Mouse (Mus musculus) G1E (cell line): ENCODE results near the gene Klrb1f. TPM values are rescaled to one million over a fixed set of nuclear protein-coding genes. Genes with fewer than 3 reads are reported as not detected.

Experiments used
- ATAC-seq: 2 replicates; pipeline ENCODE4 v1.8.0; 2016; ENCODE audit warnings: mild to moderate bottlenecking; ENCODE audit not compliant: insufficient number of reproducible peaks, poor library complexity, low FRiP score, severe bottlenecking; ENCODE audit errors: extremely low read depth
- DNase-seq: peaks from one replicate; pipeline ENCODE4 v3.0.0; 2012; ENCODE audit warnings: low spot score
- H3K27me3 ChIP-seq: 2 replicates; pipeline ENCODE4 v1.6.1; 2012; ENCODE audit warnings: mild to moderate bottlenecking, low read length, inconsistent platforms; ENCODE audit not compliant: insufficient read depth
- H3K36me3 ChIP-seq: replicated peaks from 2 replicates; pipeline ENCODE3; 2012; ENCODE audit warnings: mild to moderate bottlenecking, inconsistent platforms
- H3K4me1 ChIP-seq: 2 replicates; pipeline ENCODE4 v1.6.1; 2012; ENCODE audit warnings: low read depth, low read length, inconsistent platforms, mixed read lengths; ENCODE audit not compliant: insufficient read depth
- H3K4me3 ChIP-seq: 2 replicates; pipeline ENCODE4 v1.5.1; 2012; ENCODE audit warnings: low read depth, mild to moderate bottlenecking, inconsistent platforms, low read length, moderate library complexity, mixed read lengths
- H3K9me3 ChIP-seq: replicated peaks from 2 replicates; pipeline ENCODE4 v1.6.1; 2012; ENCODE audit warnings: inconsistent platforms
- CTCF ChIP-seq: IDR thresholded peaks from 2 replicates; pipeline ENCODE4 v1.5.1; 2012; ENCODE audit warnings: low read depth, low read length, inconsistent platforms, mixed read lengths
- GATA1 ChIP-seq: IDR thresholded peaks from 2 replicates; pipeline ENCODE4 v1.6.1; 2012; ENCODE audit warnings: borderline replicate concordance, low read length, inconsistent platforms, mixed read lengths
- GATA2 ChIP-seq: IDR thresholded peaks from 2 replicates; pipeline ENCODE4 v1.6.1; 2012; ENCODE audit warnings: low read depth, low read length, inconsistent platforms, borderline replicate concordance
- POLR2AphosphoS5 ChIP-seq: IDR thresholded peaks from 2 replicates; pipeline ENCODE4 v1.6.1; 2012; ENCODE audit warnings: low read depth, low read length, inconsistent platforms; ENCODE audit not compliant: insufficient replicate concordance
- TAL1 ChIP-seq: conservative IDR thresholded peaks from 2 replicates; pipeline ENCODE4 v1.6.1; 2012; ENCODE audit warnings: low read depth, low read length, inconsistent platforms, mixed read lengths
- polyA plus RNA-seq: library from polyadenylated mRNA; stranded (reverse); fragments of >175 nt; gene quantifications from 2 replicates; pipeline ENCODE4 v1.2.3, GENCODE M21; 2012
- total RNA-seq, 2 experiments: library from RNA; stranded (forward) in 1 of 2; stranded (reverse) in 1 of 2; fragments of 200-1000 nt in 1 of 2; fragments of >200 nt in 1 of 2; fragmentation: Nextera tagmentation in 1 of 2; gene quantifications; 2 replicates each; pipeline ENCODE4 v1.2.3; 2014 to 2017

Klrb1f gene
- total and polyA plus RNA-seq, 3 experiments: not detected

DNA sequence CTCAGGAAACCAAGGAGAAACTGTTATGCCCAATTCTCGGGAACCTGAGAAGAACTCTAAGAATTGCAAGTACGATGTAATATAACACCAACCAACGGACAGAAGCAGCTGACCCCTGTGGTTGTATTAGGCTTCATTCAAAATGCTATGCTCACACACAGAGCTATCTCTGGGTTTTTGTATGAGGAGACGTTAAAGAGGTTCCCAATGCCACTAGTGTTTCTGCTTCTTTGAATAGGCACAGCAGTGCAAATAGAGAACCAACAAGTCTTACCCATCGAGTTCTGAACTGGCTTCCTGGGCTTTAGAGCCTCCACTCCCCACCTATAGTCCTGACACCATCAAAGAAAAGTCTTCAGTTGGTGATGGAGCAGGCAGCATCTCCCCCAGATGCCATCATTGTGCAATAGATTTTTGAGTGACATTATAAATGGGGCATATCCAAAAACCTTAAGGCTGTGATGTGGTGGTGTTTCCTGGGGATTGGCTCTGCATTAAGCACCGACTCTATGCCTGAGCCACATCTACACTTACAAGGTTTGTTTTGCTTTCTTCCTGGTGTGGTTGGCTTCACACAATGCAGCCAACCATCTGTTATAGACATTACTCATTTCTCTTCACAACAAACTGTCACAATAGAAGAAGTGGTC lies 15.4 kb upstream of the Klrb1f start:
- DNase-seq (no peak), ATAC-seq (no peak)
- H3K9me3 ChIP-seq: peaks cover 15% of the 10 kb centered on the region
- no peaks in the 10 kb centered on the region for H3K4me1 ChIP-seq
- no peak for TF ChIP-seq CTCF
- TF ChIP-seq GATA2: no peak
- TF ChIP-seq POLR2AphosphoS5: no peak
- no peak for TF ChIP-seq GATA1
- no peak for TF ChIP-seq TAL1
- no peak overlapping the region for H3K4me3 ChIP-seq
- H3K27me3 ChIP-seq: no peaks in the 10 kb centered on the region
- no peaks in the 10 kb centered on the region for H3K36me3 ChIP-seq

- no peaks in the 10 kb centered on the region for H3K36me3 ChIP-seq
- H3K4me1 ChIP-seq: no peaks in the 10 kb centered on the region
- TF ChIP-seq GATA1: no peak
- TF ChIP-seq GATA2: no peak
- no peak overlapping the region for H3K4me3 ChIP-seq
- H3K9me3 ChIP-seq: peaks cover 15% of the 10 kb centered on the region
- no peak for DNase-seq
- no peaks in the 10 kb centered on the region for H3K27me3 ChIP-seq
- ATAC-seq: no peak
Measured at GRCm38 (mm10) chr6:129030964-129031363, 14.7 kb upstream of the Klrb1f start.

GRCm38 (mm10) chr6:129033397-129033796 lies 12.3 kb upstream of the Klrb1f start:
- Histone ChIP-seq H3K36me3 (no peaks in the 10 kb centered on the region), H3K9me3 (peaks cover 23% of the 10 kb centered on the region), H3K4me1 (no peaks in the 10 kb centered on the region), H3K4me3 (no peak overlapping the region), H3K27me3 (no peaks in the 10 kb centered on the region)
- DNase-seq (no peak), ATAC-seq (no peak)
- TF ChIP-seq POLR2AphosphoS5 (no peak), TAL1 (no peak), GATA1 (no peak), GATA2 (no peak), CTCF (no peak)

DNA sequence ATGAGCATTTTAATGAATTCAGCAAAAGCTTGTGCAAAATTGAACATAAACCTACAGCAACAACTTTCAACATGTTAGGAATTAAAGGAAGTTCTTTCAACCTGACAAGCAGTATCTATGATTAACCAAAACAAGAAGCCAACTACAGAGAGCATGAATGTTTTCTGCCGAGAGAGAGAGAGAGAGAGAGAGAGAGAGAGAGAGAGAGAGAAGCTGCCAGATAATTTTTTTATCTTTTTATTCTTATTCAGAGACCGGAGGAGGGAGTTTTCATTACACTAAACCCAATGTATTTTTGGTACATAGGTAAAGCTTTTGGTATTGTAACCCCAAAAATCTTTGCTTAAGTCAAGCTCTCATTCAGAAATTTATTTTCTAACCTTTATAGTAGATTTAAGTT lies 10.7 kb upstream of the Klrb1f start:
- TF ChIP-seq POLR2AphosphoS5 (no peak), GATA2 (no peak), GATA1 (no peak), CTCF (no peak), TAL1 (no peak)

GRCm38 (mm10) chr6:129036326-129036725 lies 9.4 kb upstream of the Klrb1f start:
- no peak for ATAC-seq
- Histone ChIP-seq H3K9me3 (peaks cover 26% of the 10 kb centered on the region), H3K27me3 (no peaks in the 10 kb centered on the region), H3K36me3 (no peaks in the 10 kb centered on the region), H3K4me1 (no peaks in the 10 kb centered on the region), H3K4me3 (no peak overlapping the region)
- TF ChIP-seq TAL1: no peak
- TF ChIP-seq POLR2AphosphoS5: no peak
- no peak for TF ChIP-seq GATA2
- no peak for TF ChIP-seq CTCF
- no peak for TF ChIP-seq GATA1
- no peak for DNase-seq

More for the DNA sequence above, 10.7 kb upstream of the Klrb1f start:
- no peak for DNase-seq
- ATAC-seq: no peak
- Histone ChIP-seq H3K27me3 (no peaks in the 10 kb centered on the region), H3K4me3 (no peak overlapping the region), H3K36me3 (no peaks in the 10 kb centered on the region), H3K9me3 (peaks cover 27% of the 10 kb centered on the region), H3K4me1 (no peaks in the 10 kb centered on the region)

DNA sequence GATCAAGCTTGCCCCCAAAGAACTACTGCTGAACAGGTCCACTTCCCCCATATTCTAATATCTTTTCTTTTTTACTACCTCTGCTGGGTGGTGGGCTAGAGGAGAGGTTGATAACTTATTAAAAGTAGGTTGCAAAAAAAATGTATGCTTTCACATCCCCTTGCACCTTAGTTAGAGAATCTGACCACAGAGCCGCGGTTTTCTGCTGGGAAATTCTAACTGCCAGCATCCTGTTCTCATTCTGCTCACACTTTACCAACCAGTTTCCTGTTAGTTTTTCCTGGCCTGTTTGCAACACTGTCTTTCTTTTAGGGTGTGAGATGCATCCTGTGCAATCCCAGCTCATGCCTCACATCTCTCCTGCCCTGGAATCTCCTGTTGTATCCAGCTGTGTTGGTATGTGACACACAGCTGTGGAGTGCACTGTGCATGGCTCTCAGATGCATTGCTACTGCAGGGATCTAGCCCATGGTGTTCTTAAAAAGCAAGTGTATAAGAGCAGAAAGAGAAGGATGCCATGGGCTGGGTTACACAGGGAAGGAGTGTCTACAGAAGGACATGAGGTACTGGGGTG lies 8.7 kb upstream of the Klrb1f start:
- peaks cover 26% of the 10 kb centered on the region for H3K9me3 ChIP-seq
- TF ChIP-seq POLR2AphosphoS5 (no peak), GATA1 (no peak), CTCF (no peak), TAL1 (no peak), GATA2 (no peak)
- ATAC-seq (no peak), DNase-seq (no peak)
- no peaks in the 10 kb centered on the region for H3K27me3 ChIP-seq
- no peaks in the 10 kb centered on the region for H3K36me3 ChIP-seq
- no peak overlapping the region for H3K4me3 ChIP-seq
- H3K4me1 ChIP-seq: no peaks in the 10 kb centered on the region

- no peaks in the 10 kb centered on the region for H3K27me3 ChIP-seq
- TF ChIP-seq TAL1 (no peak), GATA1 (no peak), CTCF (no peak), POLR2AphosphoS5 (no peak), GATA2 (no peak)
- H3K9me3 ChIP-seq: peaks cover 27% of the 10 kb centered on the region
- no peaks in the 10 kb centered on the region for H3K36me3 ChIP-seq
- ATAC-seq (no peak), DNase-seq (no peak)
- H3K4me3 ChIP-seq: no peak overlapping the region
- no peaks in the 10 kb centered on the region for H3K4me1 ChIP-seq
Measured at GRCm38 (mm10) chr6:129041470-129041869, 4.2 kb upstream of the Klrb1f start.
